Mouse (Mus musculus) liver, postnatal 0 days (tissue): Measurements from ENCODE around the gene Mrps21. TPM values are rescaled to one million over a fixed set of nuclear protein-coding genes. Genes with fewer than 3 reads are reported as not detected.
"Not testable (repeated sequence)": the region's sequence is repeated elsewhere in the genome, so short reads cannot be mapped to it uniquely, and the experiment has no call there.

Experiments
- ATAC-seq: fragments of 200-750 bp; cut with Nextera tagmentation; 2 replicates; pipeline ENCODE4 v1.8.0; 2017; ENCODE audit warnings: mild to moderate bottlenecking, moderate library complexity
- DNase-seq: peaks from one replicate; pipeline ENCODE4 v3.0.0-alpha.2; 2016
- H3K27ac ChIP-seq: fragments of 300-500 bp; sonication (generic); 2 replicates; pipeline ENCODE4 v1.5.1; 2014; ENCODE audit warnings: antibody characterized with exemption, moderate library complexity, mild to moderate bottlenecking, low read depth
- H3K27me3 ChIP-seq: fragments of 300-500 bp; sonication (generic); 2 replicates; pipeline ENCODE4 v1.6.1; 2014; ENCODE audit warnings: low read length, control low read depth, mixed read lengths; ENCODE audit not compliant: insufficient read depth
- H3K36me3 ChIP-seq: fragments of 300-500 bp; sonication (generic); replicated peaks from 2 replicates; pipeline ENCODE4 v1.6.1; 2014; ENCODE audit warnings: mild to moderate bottlenecking, control low read depth, low read length, moderate library complexity, mixed read lengths; ENCODE audit not compliant: insufficient read depth
- H3K4me1 ChIP-seq: fragments of 300-500 bp; sonication (generic); 2 replicates; pipeline ENCODE4 v1.6.1; 2014; ENCODE audit warnings: antibody characterized with exemption, mild to moderate bottlenecking, control low read depth; ENCODE audit not compliant: insufficient read depth
- H3K4me2 ChIP-seq: fragments of 300-500 bp; sonication (generic); 2 replicates; pipeline ENCODE4 v1.6.1; 2014; ENCODE audit warnings: low read depth, mild to moderate bottlenecking, low read length, moderate library complexity, mixed read lengths
- H3K4me3 ChIP-seq: fragments of 300-500 bp; sonication (generic); 2 replicates; pipeline ENCODE4 v1.5.1; 2014; ENCODE audit warnings: low read depth, low read length
- H3K9ac ChIP-seq: fragments of 300-500 bp; sonication (generic); replicated peaks from 2 replicates; pipeline ENCODE4 v1.6.1; 2014; ENCODE audit warnings: mild to moderate bottlenecking, moderate library complexity
- H3K9me3 ChIP-seq: fragments of 300-500 bp; sonication (generic); 2 replicates; pipeline ENCODE4 v1.6.1; 2016; ENCODE audit warnings: mild to moderate bottlenecking, control low read depth, low read length, mixed read lengths
- CTCF ChIP-seq: sonication (generic); IDR thresholded peaks from 2 replicates; pipeline ENCODE4 v1.5.1; 2016; ENCODE audit warnings: antibody characterized with exemption, low read depth
- EP300 ChIP-seq: IDR thresholded peaks from 2 replicates; pipeline ENCODE4 v1.6.1; 2016; ENCODE audit warnings: antibody characterized with exemption, low read depth, mild to moderate bottlenecking
- WGBS: fragments of 180-500 bp; shearing (Covaris S2); extraction: QIAGEN DNeasy Blood & Tissue Kit; methylation state at CpG from one replicate; pipeline ENCODE4 v1.1.7; 2014; ENCODE audit not compliant: insufficient replicate concordance; 5-methylcytosine and 5-hydroxymethylcytosine counted together
- polyA plus RNA-seq: library from polyadenylated mRNA; unstranded; fragments of >200 nt; fragmentation: Nextera tagmentation; extraction: Ambion mirVana; gene quantifications from 2 replicates; pipeline ENCODE4 v1.2.1, GENCODE M21; 2015

The Mrps21 gene
- polyA plus RNA-seq, result 145 and 157 TPM in 2 replicates

DNA sequence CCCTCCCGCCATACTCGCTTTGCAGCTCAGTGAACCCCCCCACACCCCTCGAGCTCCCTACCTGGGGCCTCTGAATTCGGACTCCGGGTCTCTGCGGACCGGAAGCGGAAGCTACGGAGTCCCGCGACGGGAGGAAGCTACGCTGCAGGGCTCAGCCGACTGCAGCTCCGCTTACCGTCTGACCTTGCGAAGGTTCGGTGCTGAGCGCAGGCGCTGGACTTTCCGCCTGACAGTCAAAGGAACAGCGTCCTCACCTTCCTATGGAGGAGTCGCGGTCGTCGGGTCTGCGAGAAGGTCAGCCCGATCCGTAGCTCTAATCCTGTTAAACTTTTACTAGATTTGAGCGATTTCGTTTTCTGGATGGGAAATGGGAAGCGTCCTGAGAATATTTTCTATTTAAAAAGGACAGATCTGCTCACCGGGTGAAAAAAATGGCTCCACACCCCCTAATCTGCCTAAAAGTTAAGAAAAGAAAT lies at the start of gene Mrps21:
TSS of gene Mrps21 (minus strand) at position 128 of the 476 bp plus-strand sequence.
- no peaks in the 10 kb centered on the region for H3K9me3 ChIP-seq
- peaks cover 9% of the 10 kb centered on the region for H3K36me3 ChIP-seq
- peaks cover 14% of the 10 kb centered on the region for H3K4me1 ChIP-seq
- H3K4me3 ChIP-seq, result peak within 1 kb of the TSS; percentile 66
- H3K9ac ChIP-seq, result peak within 1 kb of the TSS; percentile 75
- H3K4me2 ChIP-seq, result peak within 1 kb of the TSS; percentile 78
- ATAC-seq (peak; percentile 99), DNase-seq (peak; percentile 88)
- TF ChIP-seq EP300, result peak; percentile 39; the same call in 1 of the 2 replicates
- no peak for TF ChIP-seq CTCF
- no peaks in the 10 kb centered on the region for H3K27me3 ChIP-seq
- under 1% methylated on average over 33 of the region's 33 CpGs for WGBS
- H3K27ac ChIP-seq, result peak within 1 kb of the TSS; percentile 79

DNA sequence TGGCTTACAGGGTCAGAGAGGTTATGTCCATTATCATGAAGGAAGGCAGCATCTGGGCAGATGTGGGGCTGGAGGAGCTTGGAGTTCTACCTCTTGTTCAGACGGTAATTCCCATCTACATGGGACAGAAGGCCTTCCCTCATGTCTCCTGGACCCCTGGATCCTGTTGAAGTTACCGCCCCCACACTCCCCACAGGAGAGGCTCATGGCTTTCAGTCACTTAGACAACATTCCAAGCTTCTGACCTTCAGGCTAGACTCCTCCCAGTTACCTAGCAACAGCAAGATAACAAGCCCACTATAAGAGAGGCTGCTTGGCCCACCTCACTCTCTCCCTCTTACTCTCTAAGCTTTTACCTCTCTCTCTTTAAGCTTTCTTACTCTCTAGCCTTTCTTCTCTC lies 49.2 kb upstream of the Mrps21 start:
- not testable (repeated sequence) for ATAC-seq, H3K9me3 ChIP-seq

DNA sequence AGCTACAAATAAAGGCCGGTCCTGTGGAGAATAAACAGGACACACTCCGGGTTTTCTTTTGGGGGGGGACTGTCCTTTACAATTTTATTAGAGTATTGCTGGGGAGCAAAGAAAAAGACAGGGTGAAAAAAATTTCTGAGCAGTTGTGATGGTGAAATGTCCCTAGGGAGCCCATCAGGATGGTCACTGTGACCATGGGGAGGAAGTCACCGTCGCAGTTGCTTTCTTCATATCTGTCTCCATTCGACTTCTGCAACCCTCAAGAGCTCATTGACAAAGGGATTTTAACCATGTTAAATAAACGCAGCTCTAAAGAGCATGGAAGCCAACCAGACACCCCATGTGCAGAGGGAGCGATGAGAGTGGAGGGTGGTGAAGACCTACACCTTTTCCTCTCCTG lies 45.4 kb upstream of the Mrps21 start:
- 54% methylated on average over 7 of the region's 7 CpGs for WGBS
- H3K4me2 ChIP-seq, result peak overlapping the region; percentile 35; the same call in 1 of the 2 replicates
- no peak for ATAC-seq
- no peaks in the 10 kb centered on the region for H3K27me3 ChIP-seq
- H3K36me3 ChIP-seq, result no peaks in the 10 kb centered on the region
- no peak overlapping the region for H3K4me3 ChIP-seq
- no peak overlapping the region for H3K9ac ChIP-seq
- H3K4me1 ChIP-seq, result no peaks in the 10 kb centered on the region
- no peaks in the 10 kb centered on the region for H3K9me3 ChIP-seq
- TF ChIP-seq EP300 (no peak), CTCF (no peak)
- DNase-seq, result no peak
- peak overlapping the region; percentile 66 for H3K27ac ChIP-seq

More for the DNA sequence above, 49.2 kb upstream of the Mrps21 start:
- 62% methylated on average over 2 of the region's 2 CpGs for WGBS
- H3K4me1 ChIP-seq, H3K4me2 ChIP-seq, H3K9ac ChIP-seq, H3K4me3 ChIP-seq, H3K27ac ChIP-seq, DNase-seq, H3K27me3 ChIP-seq, H3K36me3 ChIP-seq: not testable (repeated sequence)

DNA sequence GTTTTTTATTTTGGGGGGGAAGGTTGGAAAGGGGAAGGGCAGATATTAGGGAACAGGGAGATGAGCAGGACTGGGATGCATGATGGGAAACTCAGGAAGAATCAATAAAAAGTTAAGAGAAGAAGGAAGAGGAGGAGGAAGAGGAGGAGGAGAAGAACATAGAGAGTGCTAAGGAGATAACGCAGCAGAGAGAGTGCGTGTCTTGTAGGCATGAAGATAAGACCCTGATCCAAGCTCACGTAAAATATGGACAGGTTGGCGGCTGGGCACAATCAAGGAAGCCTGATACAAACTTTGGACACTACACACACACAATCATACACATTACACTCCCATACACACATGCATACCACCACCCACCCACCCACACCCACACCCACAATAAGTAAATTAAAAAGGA lies 43.4 kb upstream of the Mrps21 start:
- Histone ChIP-seq H3K4me2 (no peak overlapping the region), H3K27me3 (no peaks in the 10 kb centered on the region), H3K9me3 (no peaks in the 10 kb centered on the region), H3K36me3 (no peaks in the 10 kb centered on the region), H3K9ac (no peak overlapping the region), H3K4me3 (no peak overlapping the region), H3K4me1 (no peaks in the 10 kb centered on the region), H3K27ac (no peak overlapping the region)
- DNase-seq (no peak), ATAC-seq (no peak)
- TF ChIP-seq CTCF (no peak), EP300 (no peak)
- WGBS, result 47% methylated on average over 4 of the region's 4 CpGs

DNA sequence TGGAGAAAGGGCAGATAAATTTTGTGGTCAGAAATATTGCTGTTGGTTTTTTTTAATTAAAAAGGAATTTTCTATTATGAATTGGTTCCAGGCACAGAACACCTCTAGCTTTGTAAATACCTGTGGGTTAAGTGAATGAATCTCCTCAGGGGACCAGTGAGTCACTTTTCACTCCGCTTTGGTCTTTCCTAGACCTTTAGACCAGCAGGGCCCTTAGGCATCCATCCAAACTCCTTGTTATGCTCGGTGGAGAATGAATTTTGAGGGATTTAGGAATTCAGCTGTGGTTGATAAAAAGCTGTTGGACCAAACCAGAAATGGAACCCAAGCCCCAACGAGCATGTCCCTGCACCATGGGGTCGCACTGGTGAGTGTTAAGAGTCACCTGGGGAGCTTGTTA lies 36.3 kb upstream of the Mrps21 start:
- Histone ChIP-seq H3K4me2 (no peak overlapping the region), H3K27me3 (peaks cover 37% of the 10 kb centered on the region), H3K36me3 (no peaks in the 10 kb centered on the region), H3K9ac (no peak overlapping the region), H3K27ac (no peak overlapping the region), H3K4me1 (peaks cover 17% of the 10 kb centered on the region), H3K4me3 (no peak overlapping the region), H3K9me3 (no peaks in the 10 kb centered on the region)
- DNase-seq (no peak), ATAC-seq (no peak)
- TF ChIP-seq CTCF (no peak), EP300 (no peak)
- 55% methylated on average over 4 of the region's 4 CpGs for WGBS

DNA sequence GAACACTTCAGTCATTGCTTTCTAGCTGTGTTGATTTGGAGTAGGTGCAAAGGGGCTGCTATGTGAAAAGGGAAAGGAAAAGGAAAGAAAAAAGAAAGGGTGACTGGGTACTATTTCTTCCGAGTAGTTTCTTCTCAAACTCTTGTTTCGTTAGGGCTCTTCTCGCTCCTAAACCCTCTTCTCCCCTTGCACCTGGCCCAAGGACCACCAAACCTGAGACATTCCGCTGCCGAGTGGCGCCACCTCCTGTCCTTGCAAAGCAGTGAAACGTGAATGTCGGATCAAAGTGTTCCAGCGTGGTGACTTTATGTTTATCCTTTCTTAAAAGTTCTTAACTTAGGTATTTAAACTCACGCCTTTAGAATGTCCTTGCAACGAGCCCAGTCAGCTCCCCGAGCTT lies 35.5 kb upstream of the Mrps21 start:
- H3K4me1 ChIP-seq, result peaks cover 18% of the 10 kb centered on the region
- peak; percentile 68 for DNase-seq
- H3K27ac ChIP-seq, result no peak overlapping the region
- H3K4me3 ChIP-seq, result peak overlapping the region; percentile 34
- no peak for ATAC-seq
- H3K36me3 ChIP-seq, result no peaks in the 10 kb centered on the region
- peak overlapping the region; percentile 75 for H3K4me2 ChIP-seq
- H3K27me3 ChIP-seq, result peaks cover 37% of the 10 kb centered on the region
- no peak for TF ChIP-seq EP300
- TF ChIP-seq CTCF, result peak; percentile 89
- H3K9me3 ChIP-seq, result no peaks in the 10 kb centered on the region
- WGBS, result under 1% methylated on average over 12 of the region's 12 CpGs
- H3K9ac ChIP-seq, result no peak overlapping the region
